Mouse (Mus musculus) forebrain, embryonic 10.5 days (tissue): ENCODE data around the gene Gm21830. TPM values are rescaled to one million over a fixed set of nuclear protein-coding genes. Genes with fewer than 3 reads are reported as not detected.

Experiments used
- DNase-seq: peaks from one replicate; pipeline ENCODE4 v3.0.0-alpha.2; 2017; ENCODE audit warnings: low spot score; ENCODE audit errors: extremely low spot score
- H3K27ac ChIP-seq: fragments of 300-500 bp; sonication (generic); 2 replicates; pipeline ENCODE4 v1.5.1; 2016; ENCODE audit warnings: mild to moderate bottlenecking
- H3K27me3 ChIP-seq: fragments of 300-500 bp; sonication (generic); 2 replicates; pipeline ENCODE4 v1.6.1; 2016; ENCODE audit warnings: mild to moderate bottlenecking; ENCODE audit not compliant: poor library complexity, severe bottlenecking
- H3K36me3 ChIP-seq: fragments of 300-500 bp; sonication (generic); replicated peaks from 2 replicates; pipeline ENCODE4 v1.6.1; 2016; ENCODE audit warnings: mild to moderate bottlenecking, moderate library complexity
- H3K4me1 ChIP-seq: fragments of 300-500 bp; sonication (generic); 2 replicates; pipeline ENCODE4 v1.6.1; 2016
- H3K4me3 ChIP-seq: fragments of 300-500 bp; sonication (generic); 2 replicates; pipeline ENCODE4 v1.5.1; 2016; ENCODE audit warnings: mild to moderate bottlenecking, moderate library complexity
- H3K9me3 ChIP-seq: fragments of 300-500 bp; sonication (generic); 2 replicates; pipeline ENCODE4 v1.6.1; 2016; ENCODE audit warnings: mild to moderate bottlenecking, moderate library complexity
- WGBS: fragments of 180-500 bp; shearing (Covaris S2); methylation state at CpG from one replicate; pipeline ENCODE4 v1.1.7; 2016; 5-methylcytosine and 5-hydroxymethylcytosine counted together
- polyA plus RNA-seq: library from polyadenylated mRNA; unstranded; fragments of >200 nt; fragmentation: Nextera tagmentation; extraction: Ambion mirVana; gene quantifications from 2 replicates; pipeline ENCODE4 v1.2.1, GENCODE M21; 2016

The Gm21830 gene
- polyA plus RNA-seq, 1 experiment from 2014 or later, result not detected

GRCm38 (mm10) chr2:67481051-67481450 is 67.5 kb downstream of the Gm21830 start:
- H3K4me1 ChIP-seq, result no peaks in the 10 kb centered on the region
- no peak overlapping the region for H3K27ac ChIP-seq
- 68% methylated on average over 3 of the region's 3 CpGs for WGBS
- H3K4me3 ChIP-seq, result no peak overlapping the region
- H3K27me3 ChIP-seq, result no peaks in the 10 kb centered on the region
- no peaks in the 10 kb centered on the region for H3K36me3 ChIP-seq
- H3K9me3 ChIP-seq, result no peaks in the 10 kb centered on the region
- DNase-seq, result no peak

Other genes with a start within 250 kb of the Gm21830 start
- not detected in 2 replicates for gene Gm26727, start 19.5 kb downstream of the Gm21830 start, polyA plus RNA-seq
- not detected in 2 replicates for gene Xirp2, start 32.3 kb downstream of the Gm21830 start, polyA plus RNA-seq
- gene B3galt1, start 152.1 kb downstream of the Gm21830 start, polyA plus RNA-seq, result 5.9 and 7.4 TPM in 2 replicates